In the genomic region with DNA sequence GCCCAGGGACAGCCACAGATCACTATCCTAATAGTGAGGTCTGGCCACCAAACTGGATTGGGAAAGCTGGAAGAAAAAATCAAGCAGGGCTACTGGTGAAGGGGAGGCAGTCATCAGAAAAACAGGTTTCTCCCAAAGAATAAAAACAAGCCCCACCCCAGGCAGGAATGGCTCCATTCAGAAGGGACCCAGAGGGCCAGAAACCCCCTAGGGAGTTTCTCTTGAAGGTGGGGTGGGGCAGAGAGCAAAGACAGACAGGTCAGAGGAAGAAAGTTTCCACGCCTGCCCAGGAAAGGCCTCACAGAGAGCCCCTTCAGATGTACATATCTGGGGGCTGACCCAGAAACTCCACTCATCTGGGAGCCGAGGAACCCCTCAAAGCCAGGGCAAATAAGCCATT, we compare ENCODE assay signal across 11 mouse cellular contexts. TPM values are rescaled to one million over a fixed set of nuclear protein-coding genes. Genes with fewer than 3 reads are reported as not detected.
DNase-seq lines count a peak whose midpoint lies in the region; ATAC-seq lines count a peak whose summit lies in the region.
"Had no signal": no experiment of that assay in that cellular context is flagged by ENCODE, and none has a peak within 500 bp of the region (broad histone marks: within the 10 kb centered on the region; RNA-seq: fewer than 3 reads in every experiment).

No protein-coding gene starts in this region.

- no peak for ATAC-seq in kidney, embryonic 15.5 days (replicated peaks; ENCODE audit: low FRiP score)
- ATAC-seq in embryonic facial prominence, embryonic 12.5 days (ENCODE audit: insufficient number of reproducible peaks, insufficient read depth, low FRiP score, low TSS enrichment), result no peak
- no peak for ATAC-seq in hindbrain, embryonic 16.5 days
- ATAC-seq in neural tube, embryonic 12.5 days (ENCODE audit: low FRiP score, low read depth), result no peak
- ATAC-seq in frontal cortex, adult (ENCODE audit: low TSS enrichment), result no peak

- no peaks in the 10 kb centered on the region for H3K36me3 ChIP-seq in kidney, embryonic 15.5 days
- H3K36me3 ChIP-seq in embryonic facial prominence, embryonic 12.5 days, result no peaks in the 10 kb centered on the region
- H3K36me3 ChIP-seq in hindbrain, embryonic 16.5 days (ENCODE audit: control insufficient read depth, insufficient read depth, low read length), result no peaks in the 10 kb centered on the region
- H3K36me3 ChIP-seq in neural tube, embryonic 12.5 days, result no peaks in the 10 kb centered on the region
- H3K36me3 ChIP-seq: liver, embryonic 13.5 days had no signal

- H3K27ac ChIP-seq in kidney, embryonic 15.5 days, result no peak overlapping the region
- H3K27ac ChIP-seq in embryonic facial prominence, embryonic 12.5 days, result peak overlapping the region; percentile 58; the same call in 1 of the 2 replicates
- H3K27ac ChIP-seq in hindbrain, embryonic 16.5 days (ENCODE audit: low read depth, low read length), result no peak overlapping the region
- H3K27ac ChIP-seq in neural tube, embryonic 12.5 days, result no peak overlapping the region
- H3K27ac ChIP-seq: liver, embryonic 13.5 days had no signal

- intact Hi-C loops in left cerebral cortex, postnatal 25 days (cut with DNase I), result no loop called here

- H3K4me2 ChIP-seq in kidney, embryonic 15.5 days, result peak overlapping the region; percentile 92
- H3K4me2 ChIP-seq in embryonic facial prominence, embryonic 12.5 days (replicated peaks), result peak overlapping the region; percentile 94
- peak overlapping the region; percentile 68 for H3K4me2 ChIP-seq in hindbrain, embryonic 16.5 days (ENCODE audit: low read length)
- H3K4me2 ChIP-seq in neural tube, embryonic 12.5 days (replicated peaks), result peak overlapping the region; percentile 82

- 80% methylated on average over 2 of the region's 2 CpGs for WGBS in kidney, embryonic 15.5 days
- WGBS in embryonic facial prominence, embryonic 12.5 days, result 56% methylated on average over 2 of the region's 2 CpGs
- WGBS in hindbrain, embryonic 16.5 days, result 71% methylated on average over 2 of the region's 2 CpGs
- WGBS in neural tube, embryonic 12.5 days, result 74% methylated on average over 2 of the region's 2 CpGs

- H3K27me3 ChIP-seq in kidney, embryonic 15.5 days, result no peaks in the 10 kb centered on the region
- no peaks in the 10 kb centered on the region for H3K27me3 ChIP-seq in embryonic facial prominence, embryonic 12.5 days
- no peaks in the 10 kb centered on the region for H3K27me3 ChIP-seq in hindbrain, embryonic 16.5 days (replicated peaks; ENCODE audit: control insufficient read depth, insufficient read depth, low read length)
- no peaks in the 10 kb centered on the region for H3K27me3 ChIP-seq in neural tube, embryonic 12.5 days (replicated peaks)
- H3K27me3 ChIP-seq: liver, embryonic 13.5 days had no signal

- no peaks in the 10 kb centered on the region for H3K9me3 ChIP-seq in kidney, embryonic 15.5 days (replicated peaks)
- no peaks in the 10 kb centered on the region for H3K9me3 ChIP-seq in embryonic facial prominence, embryonic 12.5 days
- no peaks in the 10 kb centered on the region for H3K9me3 ChIP-seq in hindbrain, embryonic 16.5 days (ENCODE audit: control insufficient read depth, low read length)
- H3K9me3 ChIP-seq in neural tube, embryonic 12.5 days, result no peaks in the 10 kb centered on the region
- H3K9me3 ChIP-seq: liver, embryonic 13.5 days had no signal

- H3K4me3 ChIP-seq in kidney, embryonic 15.5 days (replicated peaks), result no peak overlapping the region
- H3K4me3 ChIP-seq in embryonic facial prominence, embryonic 12.5 days, result peak overlapping the region; percentile 54
- H3K4me3 ChIP-seq in hindbrain, embryonic 16.5 days (ENCODE audit: low read length), result peak overlapping the region; percentile 72
- H3K4me3 ChIP-seq in neural tube, embryonic 12.5 days, result peak overlapping the region; percentile 59

- DNase-seq in kidney, postnatal 25 days, result no peak
- DNase-seq in adrenal gland, postnatal 4 days (ENCODE audit: low spot score in 2 of 2), result no peak
- DNase-seq in left cerebral cortex, postnatal 25 days (ENCODE audit: low spot score in 2 of 2), result no peak
- DNase-seq: heart, postnatal 10 days; liver, embryonic 13.5 days; thymus, postnatal 4 days had no signal

- peaks cover 57% of the 10 kb centered on the region for H3K4me1 ChIP-seq in kidney, embryonic 15.5 days
- H3K4me1 ChIP-seq in embryonic facial prominence, embryonic 12.5 days, result peaks cover 41% of the 10 kb centered on the region
- H3K4me1 ChIP-seq in hindbrain, embryonic 16.5 days (ENCODE audit: control insufficient read depth, insufficient read depth, low read depth, low read length), result peaks cover 39% of the 10 kb centered on the region
- peaks cover 45% of the 10 kb centered on the region for H3K4me1 ChIP-seq in neural tube, embryonic 12.5 days

- 0 out of 2 replicates have a peak overlapping the region, but pooled peaks have one; percentile 60 for H3K9ac ChIP-seq in kidney, embryonic 15.5 days
- H3K9ac ChIP-seq in embryonic facial prominence, embryonic 12.5 days, result peak overlapping the region; percentile 72
- H3K9ac ChIP-seq in hindbrain, embryonic 16.5 days (ENCODE audit: low read depth, low read length), result peak overlapping the region; percentile 84
- H3K9ac ChIP-seq in neural tube, embryonic 12.5 days, result peak overlapping the region; percentile 80

RNA-seq across cellular contexts. Expression of gene Limk2, which starts 38.8 kb away (rescaled TPM):
- polyA plus RNA-seq in kidney, embryonic 15.5 days (2015; fragmentation: Nextera tagmentation; extraction: Ambion mirVana), result 40.5 and 46.0 TPM in 2 replicates
- polyA plus RNA-seq in embryonic facial prominence, embryonic 12.5 days (2016; fragmentation: Nextera tagmentation; extraction: Ambion mirVana), result 69.1 and 75.1 TPM in 2 replicates
- 159 and 164 TPM in 2 replicates for polyA plus RNA-seq in hindbrain, embryonic 16.5 days (2015; fragmentation: Nextera tagmentation; extraction: Ambion mirVana)
- 117 and 121 TPM in 2 replicates for polyA plus RNA-seq in neural tube, embryonic 12.5 days (2016; fragmentation: Nextera tagmentation; extraction: Ambion mirVana)
- 10 to 100 TPM; 42.8 to 44.0 TPM for total RNA-seq in adrenal gland, postnatal 4 days (2021)
- 100 to 1,000 TPM in 1 of 2 experiments, 10 to 100 TPM in 1; 85.6 to 101 TPM for total RNA-seq in left cerebral cortex, postnatal 25 days (2021)

RNA-seq across cellular contexts. Expression of gene Pik3ip1, which starts 40.0 kb away (rescaled TPM):
- 11.4 and 13.2 TPM in 2 replicates for polyA plus RNA-seq in kidney, embryonic 15.5 days (2015; fragmentation: Nextera tagmentation; extraction: Ambion mirVana)
- 12.4 and 15.1 TPM in 2 replicates for polyA plus RNA-seq in embryonic facial prominence, embryonic 12.5 days (2016; fragmentation: Nextera tagmentation; extraction: Ambion mirVana)
- 30.8 and 36.1 TPM in 2 replicates for polyA plus RNA-seq in hindbrain, embryonic 16.5 days (2015; fragmentation: Nextera tagmentation; extraction: Ambion mirVana)
- 21.2 and 22.6 TPM in 2 replicates for polyA plus RNA-seq in neural tube, embryonic 12.5 days (2016; fragmentation: Nextera tagmentation; extraction: Ambion mirVana)
- 10 to 100 TPM; 31.9 to 32.2 TPM for total RNA-seq in adrenal gland, postnatal 4 days (2021)
- total RNA-seq in left cerebral cortex, postnatal 25 days (2021), result 10 to 100 TPM; 26.3 to 29.1 TPM
